Mouse (Mus musculus) heart, postnatal 25 days (tissue): Measurements from ENCODE around the gene Mnat1. TPM values are rescaled to one million over a fixed set of nuclear protein-coding genes. Genes with fewer than 3 reads are reported as not detected.

ENCODE experiments used
- DNase-seq: peaks from one replicate; pipeline ENCODE4 v3.0.0; 2022; ENCODE audit warnings: low spot score
- intact Hi-C: fragments of 180-260 bp; cut with DNase I; formaldehyde crosslinking; loops from one replicate; pipeline ENCODE4 v1.15.1; 2025
- total RNA-seq, 2 experiments: library from RNA; stranded (reverse); gene quantifications; 2 replicates each; pipeline ENCODE4 v1.2.3; 2021

Mnat1 gene
- total RNA-seq, 2 experiments from 2014 or later, result 18.6 to 18.7 TPM

GRCm38 (mm10) chr12:73294884-73295283, 171.4 kb downstream of the Mnat1 start:
- intact Hi-C loops, result no loop called here
- no peak for DNase-seq

- DNase-seq, result no peak
Observed at GRCm38 (mm10) chr12:73295505-73296140, 172.1 kb downstream of the Mnat1 start.

GRCm38 (mm10) chr12:73298621-73299020, 175.1 kb downstream of the Mnat1 start:
- no peak for DNase-seq
- intact Hi-C loops, result no loop called here

More at GRCm38 (mm10) chr12:73295505-73296140, 172.1 kb downstream of the Mnat1 start:
- intact Hi-C loops, result no loop called here

- no peak for DNase-seq
- intact Hi-C loops, result no loop called here
Observed at GRCm38 (mm10) chr12:73300531-73300930, 177.0 kb downstream of the Mnat1 start.

- intact Hi-C loops, result no loop called here
- DNase-seq, result no peak
Observed at GRCm38 (mm10) chr12:73304636-73305035, 181.1 kb downstream of the Mnat1 start.

- DNase-seq, result no peak
- intact Hi-C loops, result no loop called here
Observed at GRCm38 (mm10) chr12:73307750-73308149, 184.2 kb downstream of the Mnat1 start.

GRCm38 (mm10) chr12:73308711-73309110, 185.2 kb downstream of the Mnat1 start:
- DNase-seq, result no peak
- intact Hi-C loops, result no loop called here

- DNase-seq, result no peak
- intact Hi-C loops, result no loop called here
Observed at GRCm38 (mm10) chr12:73317706-73318686, 194.5 kb downstream of the Mnat1 start.

Other genes starting within 250 kb of the Mnat1 start
- not detected for gene Six6, start 183.8 kb upstream of the Mnat1 start, total RNA-seq
- under 1 TPM; 0.28 to 0.55 TPM for gene 4930447C04Rik, start 182.9 kb upstream of the Mnat1 start, total RNA-seq
- gene Six1, start 69.8 kb upstream of the Mnat1 start, total RNA-seq, result 1 to 10 TPM in 1 of 2 experiments, under 1 TPM in 1; 0.81 to 1.0 TPM
- 1 to 10 TPM; 3.4 to 4.3 TPM for gene Six4, start 10.3 kb upstream of the Mnat1 start, total RNA-seq
- gene Trmt5, start 163.0 kb downstream of the Mnat1 start, total RNA-seq, result 10 to 100 TPM; 40.0 to 46.7 TPM
- 1 to 10 TPM; 5.2 to 5.5 TPM for gene Slc38a6, start 163.1 kb downstream of the Mnat1 start, total RNA-seq